Mouse (Mus musculus) forebrain, embryonic 16.5 days (tissue): ENCODE results near the gene Trpv2. TPM values are rescaled to one million over a fixed set of nuclear protein-coding genes. Genes with fewer than 3 reads are reported as not detected.
A peak's percentile ranks its signal among the peaks of the same experiment; 100 is the strongest.

ENCODE experiments used
- ATAC-seq: fragments of 200-750 bp; cut with Nextera tagmentation; 2 replicates; pipeline ENCODE4 v1.8.0; 2017; ENCODE audit warnings: mild to moderate bottlenecking, moderate library complexity
- H3K27ac ChIP-seq: fragments of 300-500 bp; sonication (generic); 2 replicates; pipeline ENCODE4 v1.5.1; 2014; ENCODE audit warnings: low read length, control low read depth
- H3K27me3 ChIP-seq: fragments of 300-500 bp; sonication (generic); replicated peaks from 2 replicates; pipeline ENCODE4 v1.6.1; 2014; ENCODE audit warnings: low read length; ENCODE audit not compliant: control insufficient read depth, insufficient read depth
- H3K36me3 ChIP-seq: fragments of 300-500 bp; sonication (generic); 2 replicates; pipeline ENCODE4 v1.6.1; 2014; ENCODE audit not compliant: control insufficient read depth, insufficient read depth
- H3K4me1 ChIP-seq: fragments of 300-500 bp; sonication (generic); replicated peaks from 2 replicates; pipeline ENCODE4 v1.6.1; 2014; ENCODE audit warnings: low read length; ENCODE audit not compliant: control insufficient read depth, insufficient read depth
- H3K4me2 ChIP-seq: fragments of 300-500 bp; sonication (generic); 2 replicates; pipeline ENCODE4 v1.6.1; 2014; ENCODE audit warnings: mild to moderate bottlenecking, low read length, control low read depth
- H3K4me3 ChIP-seq: fragments of 300-500 bp; sonication (generic); replicated peaks from 2 replicates; pipeline ENCODE4 v1.5.1; 2014; ENCODE audit warnings: mild to moderate bottlenecking, low read length, control low read depth
- H3K9ac ChIP-seq: fragments of 300-500 bp; sonication (generic); replicated peaks from 2 replicates; pipeline ENCODE4 v1.6.1; 2014; ENCODE audit warnings: low read depth, low read length, control low read depth
- H3K9me3 ChIP-seq: fragments of 300-500 bp; sonication (generic); 2 replicates; pipeline ENCODE4 v1.6.1; 2016; ENCODE audit warnings: low read length; ENCODE audit not compliant: control insufficient read depth
- WGBS: fragments of 180-500 bp; shearing (Covaris S2); extraction: QIAGEN DNeasy Blood & Tissue Kit; methylation state at CpG from one replicate; pipeline ENCODE4 v1.1.7; 2014; 5-methylcytosine and 5-hydroxymethylcytosine counted together
- polyA plus RNA-seq: library from polyadenylated mRNA; unstranded; fragments of >200 nt; fragmentation: Nextera tagmentation; extraction: Ambion mirVana; gene quantifications from 2 replicates; pipeline ENCODE4 v1.2.1, GENCODE M21; 2015

Gene Trpv2
- polyA plus RNA-seq, 1 experiment from 2014 or later, result 27.2 TPM

GRCm38 (mm10) chr11:62543991-62544390 lies 30.3 kb upstream of the Trpv2 start:
- Histone ChIP-seq H3K27ac (no peak overlapping the region), H3K36me3 (no peaks in the 10 kb centered on the region), H3K4me2 (no peak overlapping the region), H3K9ac (no peak overlapping the region), H3K4me1 (peaks cover 5% of the 10 kb centered on the region), H3K4me3 (no peak overlapping the region), H3K27me3 (no peaks in the 10 kb centered on the region), H3K9me3 (no peaks in the 10 kb centered on the region)
- 91% methylated on average over 3 of the region's 3 CpGs for WGBS
- no peak for ATAC-seq

GRCm38 (mm10) chr11:62549782-62550181 lies 24.5 kb upstream of the Trpv2 start:
- H3K27ac ChIP-seq, result peak overlapping the region; percentile 97
- H3K4me3 ChIP-seq, result peak overlapping the region; percentile 66
- peaks cover 21% of the 10 kb centered on the region for H3K4me1 ChIP-seq
- peaks cover 2% of the 10 kb centered on the region; the same call in 1 of the 2 replicates for H3K36me3 ChIP-seq
- peak overlapping the region; percentile 97 for H3K9ac ChIP-seq
- no peaks in the 10 kb centered on the region for H3K27me3 ChIP-seq
- WGBS, result 10% methylated on average over 5 of the region's 5 CpGs
- no peak for ATAC-seq
- peak overlapping the region; percentile 90 for H3K4me2 ChIP-seq
- H3K9me3 ChIP-seq, result no peaks in the 10 kb centered on the region

- Histone ChIP-seq H3K27ac (peak overlapping the region; percentile 97), H3K9me3 (no peaks in the 10 kb centered on the region), H3K36me3 (peaks cover 2% of the 10 kb centered on the region; the same call in 1 of the 2 replicates), H3K4me1 (peaks cover 25% of the 10 kb centered on the region), H3K27me3 (no peaks in the 10 kb centered on the region), H3K4me3 (peak overlapping the region; percentile 66), H3K9ac (peak overlapping the region; percentile 97), H3K4me2 (peak overlapping the region; percentile 90)
- peak; percentile 39 for ATAC-seq
- WGBS, result 2% methylated on average over 11 of the region's 11 CpGs
Measured at GRCm38 (mm10) chr11:62550227-62550685, 24.0 kb upstream of the Trpv2 start.

- WGBS, result 1% methylated on average over 40 of the region's 40 CpGs
Measured at GRCm38 (mm10) chr11:62550727-62551225, 23.5 kb upstream of the Trpv2 start, which contains the start of gene Ubb. TSS of gene Ubb (plus strand) at chr11:62551171.

GRCm38 (mm10) chr11:62551226-62552119 lies 22.8 kb upstream of the Trpv2 start:
- H3K4me2 ChIP-seq, result peak overlapping the region; percentile 51
- H3K4me1 ChIP-seq, result peaks cover 33% of the 10 kb centered on the region
- peak overlapping the region; percentile 66 for H3K4me3 ChIP-seq
- peaks cover 2% of the 10 kb centered on the region; the same call in 1 of the 2 replicates for H3K36me3 ChIP-seq
- no peaks in the 10 kb centered on the region for H3K9me3 ChIP-seq
- peak overlapping the region; percentile 87 for H3K27ac ChIP-seq
- H3K27me3 ChIP-seq, result no peaks in the 10 kb centered on the region
- ATAC-seq, result peak; percentile 78
- WGBS, result under 1% methylated on average over 58 of the region's 58 CpGs
- peak overlapping the region; percentile 75 for H3K9ac ChIP-seq

More at GRCm38 (mm10) chr11:62550727-62551225, 23.5 kb upstream of the Trpv2 start, which contains the start of gene Ubb:
- Histone ChIP-seq H3K27ac (peak within 1 kb of the TSS; percentile 97), H3K9ac (peak within 1 kb of the TSS; percentile 97), H3K4me2 (peak within 1 kb of the TSS; percentile 90), H3K27me3 (no peaks in the 10 kb centered on the region), H3K36me3 (peaks cover 2% of the 10 kb centered on the region; the same call in 1 of the 2 replicates), H3K9me3 (no peaks in the 10 kb centered on the region), H3K4me3 (peak within 1 kb of the TSS; percentile 66), H3K4me1 (peaks cover 31% of the 10 kb centered on the region)
- peak; percentile 97 for ATAC-seq

GRCm38 (mm10) chr11:62553186-62553585 lies 21.1 kb upstream of the Trpv2 start:
- Histone ChIP-seq H3K4me1 (peaks cover 33% of the 10 kb centered on the region), H3K27me3 (no peaks in the 10 kb centered on the region), H3K4me2 (peak overlapping the region; percentile 74), H3K9me3 (no peaks in the 10 kb centered on the region), H3K27ac (no peak overlapping the region), H3K4me3 (peak overlapping the region; percentile 42), H3K36me3 (peaks cover 2% of the 10 kb centered on the region; the same call in 1 of the 2 replicates), H3K9ac (peak overlapping the region; percentile 10; the same call in 1 of the 2 replicates)
- WGBS, result 33% methylated on average over 1 of the region's 1 CpGs
- ATAC-seq, result no peak

GRCm38 (mm10) chr11:62553633-62554032 lies 20.7 kb upstream of the Trpv2 start:
- H3K4me2 ChIP-seq, result peak overlapping the region; percentile 74
- H3K9ac ChIP-seq, result peak overlapping the region; percentile 1; the same call in 1 of the 2 replicates
- peaks cover 33% of the 10 kb centered on the region for H3K4me1 ChIP-seq
- H3K9me3 ChIP-seq, result no peaks in the 10 kb centered on the region
- WGBS, result 80% methylated on average over 5 of the region's 5 CpGs
- no peaks in the 10 kb centered on the region for H3K27me3 ChIP-seq
- H3K27ac ChIP-seq, result no peak overlapping the region
- ATAC-seq, result no peak
- H3K36me3 ChIP-seq, result peaks cover 2% of the 10 kb centered on the region; the same call in 1 of the 2 replicates
- peak overlapping the region; percentile 42 for H3K4me3 ChIP-seq

- 72% methylated on average over 5 of the region's 5 CpGs for WGBS
- peak overlapping the region; percentile 74 for H3K4me2 ChIP-seq
- H3K9ac ChIP-seq, result no peak overlapping the region
- peaks cover 32% of the 10 kb centered on the region for H3K4me1 ChIP-seq
- no peaks in the 10 kb centered on the region for H3K9me3 ChIP-seq
- H3K27ac ChIP-seq, result no peak overlapping the region
- H3K36me3 ChIP-seq, result peaks cover 2% of the 10 kb centered on the region; the same call in 1 of the 2 replicates
- H3K27me3 ChIP-seq, result no peaks in the 10 kb centered on the region
- peak overlapping the region; percentile 42 for H3K4me3 ChIP-seq
- ATAC-seq, result no peak
Measured at GRCm38 (mm10) chr11:62554163-62554855, 20.0 kb upstream of the Trpv2 start.
